Mouse (Mus musculus): ENCODE measurements at regions not wholly inside any gene's neighbourhood (a gene's known extent, or its start where the extent isn't known, plus 50 kb on each side); places are given as distances from the start of the nearest gene placed in this dataset.

- no peaks in the 10 kb centered on the region for H3K9me3 ChIP-seq (ENCODE audit: control insufficient read depth)
- H3K4me3 ChIP-seq (ENCODE audit: low read depth, low read length): no peak overlapping the region
- H3K4me2 ChIP-seq (replicated peaks; ENCODE audit: low read depth): no peak overlapping the region
- 65% methylated on average over 10 of the region's 10 CpGs for WGBS
- H3K4me1 ChIP-seq (replicated peaks; ENCODE audit: control insufficient read depth, insufficient read depth, low read length): peaks cover 3% of the 10 kb centered on the region; the same call in 1 of the 2 replicates
- ATAC-seq: no peak
- no peaks in the 10 kb centered on the region for H3K36me3 ChIP-seq (ENCODE audit: control insufficient read depth, insufficient read depth)
- H3K9ac ChIP-seq (ENCODE audit: low read depth, low read length): no peak overlapping the region
- H3K27ac ChIP-seq (ENCODE audit: low read depth, low read length): no peak overlapping the region
- H3K27me3 ChIP-seq (replicated peaks; ENCODE audit: control insufficient read depth, insufficient read depth, low read length): no peaks in the 10 kb centered on the region
- no peak for TF ChIP-seq CTCF (IDR thresholded peaks at IDR 0.05; ENCODE audit: low read depth)
Observed at GRCm38 (mm10) chr1:184279263-184279662, 245.2 kb upstream of the 1700056E22Rik start.

- no peak overlapping the region for H3K4me3 ChIP-seq (ENCODE audit: low read depth, low read length)
- 13% methylated on average over 2 of the region's 2 CpGs for WGBS
- no peak overlapping the region for H3K9ac ChIP-seq (ENCODE audit: low read depth, low read length)
- H3K9me3 ChIP-seq (ENCODE audit: control insufficient read depth): no peaks in the 10 kb centered on the region
- peak; percentile 56 for ATAC-seq
- no peak overlapping the region for H3K4me2 ChIP-seq (replicated peaks; ENCODE audit: low read depth)
- peaks cover 3% of the 10 kb centered on the region; the same call in 1 of the 2 replicates for H3K4me1 ChIP-seq (replicated peaks; ENCODE audit: control insufficient read depth, insufficient read depth, low read length)
- no peaks in the 10 kb centered on the region for H3K36me3 ChIP-seq (ENCODE audit: control insufficient read depth, insufficient read depth)
- TF ChIP-seq CTCF (IDR thresholded peaks at IDR 0.05; ENCODE audit: low read depth): no peak
- no peaks in the 10 kb centered on the region for H3K27me3 ChIP-seq (replicated peaks; ENCODE audit: control insufficient read depth, insufficient read depth, low read length)
- no peak overlapping the region for H3K27ac ChIP-seq (ENCODE audit: low read depth, low read length)
Observed at GRCm38 (mm10) chr1:184277001-184277400, 242.9 kb upstream of the 1700056E22Rik start.

GRCm38 (mm10) chr1:184275877-184276276 lies 241.8 kb upstream of the 1700056E22Rik start:
- ATAC-seq: peak; percentile 76
- no peak for TF ChIP-seq CTCF (IDR thresholded peaks at IDR 0.05; ENCODE audit: low read depth)

GRCm38 (mm10) chr1:184275396-184275795 lies 241.3 kb upstream of the 1700056E22Rik start:
- WGBS: 40% methylated on average over 3 of the region's 3 CpGs
- no peaks in the 10 kb centered on the region for H3K9me3 ChIP-seq (ENCODE audit: control insufficient read depth)
- H3K9ac ChIP-seq (ENCODE audit: low read depth, low read length): no peak overlapping the region
- H3K27me3 ChIP-seq (replicated peaks; ENCODE audit: control insufficient read depth, insufficient read depth, low read length): no peaks in the 10 kb centered on the region
- H3K36me3 ChIP-seq (ENCODE audit: control insufficient read depth, insufficient read depth): no peaks in the 10 kb centered on the region
- H3K4me1 ChIP-seq (replicated peaks; ENCODE audit: control insufficient read depth, insufficient read depth, low read length): peaks cover 3% of the 10 kb centered on the region; the same call in 1 of the 2 replicates
- no peak overlapping the region for H3K4me2 ChIP-seq (replicated peaks; ENCODE audit: low read depth)
- no peak overlapping the region; the same call in 1 of the 2 replicates for H3K27ac ChIP-seq (ENCODE audit: low read depth, low read length)
- H3K4me3 ChIP-seq (ENCODE audit: low read depth, low read length): no peak overlapping the region
- ATAC-seq: peak; percentile 78
- TF ChIP-seq CTCF (IDR thresholded peaks at IDR 0.05; ENCODE audit: low read depth): no peak

More at GRCm38 (mm10) chr1:184275877-184276276, 241.8 kb upstream of the 1700056E22Rik start:
- Histone ChIP-seq H3K9ac (ENCODE audit: low read depth, low read length) (no peak overlapping the region), H3K4me2 (replicated peaks; ENCODE audit: low read depth) (no peak overlapping the region), H3K9me3 (ENCODE audit: control insufficient read depth) (no peaks in the 10 kb centered on the region), H3K4me1 (replicated peaks; ENCODE audit: control insufficient read depth, insufficient read depth, low read length) (peaks cover 3% of the 10 kb centered on the region; the same call in 1 of the 2 replicates), H3K36me3 (ENCODE audit: control insufficient read depth, insufficient read depth) (no peaks in the 10 kb centered on the region), H3K4me3 (ENCODE audit: low read depth, low read length) (no peak overlapping the region), H3K27ac (ENCODE audit: low read depth, low read length) (no peak overlapping the region; the same call in 1 of the 2 replicates), H3K27me3 (replicated peaks; ENCODE audit: control insufficient read depth, insufficient read depth, low read length) (no peaks in the 10 kb centered on the region)
- WGBS: 33% methylated on average over 9 of the region's 9 CpGs

- no peaks in the 10 kb centered on the region for H3K27me3 ChIP-seq (replicated peaks; ENCODE audit: control insufficient read depth, insufficient read depth, low read length)
- H3K4me2 ChIP-seq (replicated peaks; ENCODE audit: low read depth): no peak overlapping the region
- H3K4me1 ChIP-seq (replicated peaks; ENCODE audit: control insufficient read depth, insufficient read depth, low read length): peaks cover 3% of the 10 kb centered on the region; the same call in 1 of the 2 replicates
- WGBS: 51% methylated on average over 6 of the region's 6 CpGs
- H3K27ac ChIP-seq (ENCODE audit: low read depth, low read length): no peak overlapping the region
- no peak for TF ChIP-seq CTCF (IDR thresholded peaks at IDR 0.05; ENCODE audit: low read depth)
- H3K36me3 ChIP-seq (ENCODE audit: control insufficient read depth, insufficient read depth): no peaks in the 10 kb centered on the region
- H3K4me3 ChIP-seq (ENCODE audit: low read depth, low read length): no peak overlapping the region
- no peaks in the 10 kb centered on the region for H3K9me3 ChIP-seq (ENCODE audit: control insufficient read depth)
- no peak overlapping the region for H3K9ac ChIP-seq (ENCODE audit: low read depth, low read length)
- peak; percentile 35; the same call in 1 of the 2 replicates for ATAC-seq
Observed at GRCm38 (mm10) chr1:184274704-184275103, 240.6 kb upstream of the 1700056E22Rik start.

GRCm38 (mm10) chr1:184273722-184274121 lies 239.6 kb upstream of the 1700056E22Rik start:
- TF ChIP-seq CTCF (IDR thresholded peaks at IDR 0.05; ENCODE audit: low read depth): peak; percentile 53

More at GRCm38 (mm10) chr1:184273722-184274121, 239.6 kb upstream of the 1700056E22Rik start:
- no peak overlapping the region for H3K4me2 ChIP-seq (replicated peaks; ENCODE audit: low read depth)
- ATAC-seq: no peak
- no peaks in the 10 kb centered on the region for H3K9me3 ChIP-seq (ENCODE audit: control insufficient read depth)
- H3K27me3 ChIP-seq (replicated peaks; ENCODE audit: control insufficient read depth, insufficient read depth, low read length): no peaks in the 10 kb centered on the region
- no peak overlapping the region for H3K27ac ChIP-seq (ENCODE audit: low read depth, low read length)
- H3K9ac ChIP-seq (ENCODE audit: low read depth, low read length): no peak overlapping the region
- H3K36me3 ChIP-seq (ENCODE audit: control insufficient read depth, insufficient read depth): no peaks in the 10 kb centered on the region
- WGBS: 100% methylated on average over 1 of the region's 1 CpGs
- peaks cover 3% of the 10 kb centered on the region; the same call in 1 of the 2 replicates for H3K4me1 ChIP-seq (replicated peaks; ENCODE audit: control insufficient read depth, insufficient read depth, low read length)
- H3K4me3 ChIP-seq (ENCODE audit: low read depth, low read length): no peak overlapping the region

Data from intestine, postnatal 0 days (tissue).